Comparison of ENCODE assay signal across 15 mouse cellular contexts in genomic region chr7:76474233-76474632, GRCm38 (mm10).
DNase-seq lines count a peak whose midpoint lies in the region; ATAC-seq and TF ChIP-seq lines count a peak whose summit lies in the region.
"Had no signal": no experiment of that assay in that cellular context is flagged by ENCODE, and none has a peak within 500 bp of the region (broad histone marks: within the 10 kb centered on the region; RNA-seq: fewer than 3 reads in every experiment).

No protein-coding gene starts in this region.

- peak; percentile 52 for ATAC-seq in hindbrain, embryonic 13.5 days (ENCODE audit: low FRiP score)
- ATAC-seq in hindbrain, embryonic 14.5 days (ENCODE audit: low FRiP score) = no peak
- 0 out of 2 replicates have a peak, but pooled peaks have one; percentile 56 for ATAC-seq in neural tube, embryonic 13.5 days (ENCODE audit: low read depth)
- no peak for ATAC-seq in neural tube, embryonic 15.5 days (ENCODE audit: low FRiP score)
- ATAC-seq in hindbrain, postnatal 0 days = peak; percentile 40; the same call in 1 of the 2 replicates
- no peak for ATAC-seq in megakaryocyte, adult 5-6 weeks (ENCODE audit: poor library complexity, severe bottlenecking)
- ATAC-seq in intestine, embryonic 16.5 days = no peak
- ATAC-seq: activated CD4-positive, CD25-positive, alpha-beta regulatory T cell, adult 4 months had no signal

- H3K9me3 ChIP-seq in hindbrain, embryonic 13.5 days = no peaks in the 10 kb centered on the region
- no peaks in the 10 kb centered on the region for H3K9me3 ChIP-seq in hindbrain, embryonic 14.5 days (ENCODE audit: control insufficient read depth, low read length)
- H3K9me3 ChIP-seq in neural tube, embryonic 13.5 days = no peaks in the 10 kb centered on the region
- no peaks in the 10 kb centered on the region for H3K9me3 ChIP-seq in neural tube, embryonic 15.5 days (replicated peaks)
- no peaks in the 10 kb centered on the region for H3K9me3 ChIP-seq in hindbrain, postnatal 0 days (ENCODE audit: low read length)
- no peaks in the 10 kb centered on the region for H3K9me3 ChIP-seq in intestine, embryonic 16.5 days (ENCODE audit: control insufficient read depth, low read length)
- H3K9me3 ChIP-seq: heart, embryonic 12.5 days; limb, embryonic 12.5 days had no signal

- no peak overlapping the region; the same call in 1 of the 2 replicates for H3K27ac ChIP-seq in hindbrain, embryonic 13.5 days
- H3K27ac ChIP-seq in hindbrain, embryonic 14.5 days = no peak overlapping the region
- H3K27ac ChIP-seq in neural tube, embryonic 13.5 days (replicated peaks) = no peak overlapping the region
- H3K27ac ChIP-seq in neural tube, embryonic 15.5 days (replicated peaks) = no peak overlapping the region
- H3K27ac ChIP-seq in hindbrain, postnatal 0 days = no peak overlapping the region
- H3K27ac ChIP-seq in intestine, embryonic 16.5 days (ENCODE audit: low read length) = no peak overlapping the region
- H3K27ac ChIP-seq: limb, embryonic 12.5 days had no signal

- no peak overlapping the region for H3K4me2 ChIP-seq in hindbrain, embryonic 13.5 days
- no peak overlapping the region for H3K4me2 ChIP-seq in hindbrain, embryonic 14.5 days (replicated peaks)
- no peak overlapping the region for H3K4me2 ChIP-seq in neural tube, embryonic 13.5 days
- no peak overlapping the region for H3K4me2 ChIP-seq in neural tube, embryonic 15.5 days
- no peak overlapping the region for H3K4me2 ChIP-seq in hindbrain, postnatal 0 days (ENCODE audit: low read depth, low read length)
- H3K4me2 ChIP-seq in intestine, embryonic 16.5 days (ENCODE audit: low read depth, low read length) = no peak overlapping the region
- H3K4me2 ChIP-seq: heart, embryonic 12.5 days; limb, embryonic 12.5 days had no signal

- peaks cover 9% of the 10 kb centered on the region for H3K4me1 ChIP-seq in hindbrain, embryonic 13.5 days (replicated peaks)
- H3K4me1 ChIP-seq in hindbrain, embryonic 14.5 days (replicated peaks; ENCODE audit: control insufficient read depth, insufficient read depth, low read length) = 0 out of 2 replicates have a peak, but pooled peaks cover 4% of the 10 kb centered on the region
- H3K4me1 ChIP-seq in neural tube, embryonic 13.5 days (replicated peaks) = peaks cover 12% of the 10 kb centered on the region
- H3K4me1 ChIP-seq in neural tube, embryonic 15.5 days = 0 out of 2 replicates have a peak, but pooled peaks cover 6% of the 10 kb centered on the region
- no peaks in the 10 kb centered on the region for H3K4me1 ChIP-seq in hindbrain, postnatal 0 days (ENCODE audit: insufficient read depth, low read length)
- no peaks in the 10 kb centered on the region for H3K4me1 ChIP-seq in intestine, embryonic 16.5 days (ENCODE audit: control insufficient read depth, insufficient read depth, low read length)
- H3K4me1 ChIP-seq: heart, embryonic 12.5 days had no signal

- no peak for DNase-seq in hindbrain, embryonic 14.5 days (ENCODE audit: low spot score)
- peak; percentile 12 for DNase-seq in hindbrain, postnatal 0 days (ENCODE audit: low spot score)
- DNase-seq: cerebellum, adult 18-20 months; gastrocnemius, postnatal 25 days; kidney, postnatal 25 days; lung, postnatal 4 days had no signal

- no peak for TF ChIP-seq CTCF in hindbrain, postnatal 0 days (IDR thresholded peaks at IDR 0.05; ENCODE audit: low read depth)

- no peak overlapping the region for H3K4me3 ChIP-seq in hindbrain, embryonic 13.5 days
- no peak overlapping the region for H3K4me3 ChIP-seq in hindbrain, embryonic 14.5 days (replicated peaks; ENCODE audit: low read length)
- no peak overlapping the region for H3K4me3 ChIP-seq in neural tube, embryonic 13.5 days
- no peak overlapping the region for H3K4me3 ChIP-seq in neural tube, embryonic 15.5 days (replicated peaks)
- no peak overlapping the region for H3K4me3 ChIP-seq in hindbrain, postnatal 0 days (ENCODE audit: low read length)
- no peak overlapping the region for H3K4me3 ChIP-seq in intestine, embryonic 16.5 days (ENCODE audit: low read length)
- H3K4me3 ChIP-seq: heart, embryonic 12.5 days; limb, embryonic 12.5 days; myocyte had no signal

- H3K9ac ChIP-seq in hindbrain, embryonic 13.5 days = no peak overlapping the region
- H3K9ac ChIP-seq in hindbrain, embryonic 14.5 days = no peak overlapping the region
- H3K9ac ChIP-seq in neural tube, embryonic 13.5 days = no peak overlapping the region
- no peak overlapping the region for H3K9ac ChIP-seq in neural tube, embryonic 15.5 days (replicated peaks)
- H3K9ac ChIP-seq in hindbrain, postnatal 0 days (replicated peaks; ENCODE audit: low read length) = no peak overlapping the region
- no peak overlapping the region for H3K9ac ChIP-seq in intestine, embryonic 16.5 days (ENCODE audit: low read depth, low read length)
- H3K9ac ChIP-seq: heart, embryonic 12.5 days; limb, embryonic 12.5 days had no signal

- no peaks in the 10 kb centered on the region for H3K27me3 ChIP-seq in hindbrain, embryonic 13.5 days
- H3K27me3 ChIP-seq in hindbrain, embryonic 14.5 days (ENCODE audit: control insufficient read depth, insufficient read depth, low read length) = no peaks in the 10 kb centered on the region
- no peaks in the 10 kb centered on the region for H3K27me3 ChIP-seq in neural tube, embryonic 13.5 days
- H3K27me3 ChIP-seq in neural tube, embryonic 15.5 days (replicated peaks) = no peaks in the 10 kb centered on the region
- H3K27me3 ChIP-seq in hindbrain, postnatal 0 days (ENCODE audit: insufficient read depth, low read length) = no peaks in the 10 kb centered on the region
- H3K27me3 ChIP-seq in intestine, embryonic 16.5 days (replicated peaks; ENCODE audit: control insufficient read depth, insufficient read depth, low read length) = no peaks in the 10 kb centered on the region
- H3K27me3 ChIP-seq: heart, embryonic 12.5 days; limb, embryonic 12.5 days had no signal

- no peaks in the 10 kb centered on the region for H3K36me3 ChIP-seq in hindbrain, embryonic 13.5 days
- no peaks in the 10 kb centered on the region for H3K36me3 ChIP-seq in hindbrain, embryonic 14.5 days (replicated peaks; ENCODE audit: control insufficient read depth, insufficient read depth)
- H3K36me3 ChIP-seq in neural tube, embryonic 13.5 days = no peaks in the 10 kb centered on the region
- H3K36me3 ChIP-seq in neural tube, embryonic 15.5 days = no peaks in the 10 kb centered on the region
- H3K36me3 ChIP-seq in hindbrain, postnatal 0 days (ENCODE audit: insufficient read depth, low read length) = no peaks in the 10 kb centered on the region
- no peaks in the 10 kb centered on the region for H3K36me3 ChIP-seq in intestine, embryonic 16.5 days (ENCODE audit: control insufficient read depth, insufficient read depth, low read length)
- H3K36me3 ChIP-seq: heart, embryonic 12.5 days; limb, embryonic 12.5 days had no signal

- 24% methylated on average over 6 of the region's 6 CpGs for WGBS in hindbrain, embryonic 13.5 days
- WGBS in hindbrain, embryonic 14.5 days = 31% methylated on average over 6 of the region's 6 CpGs
- WGBS in neural tube, embryonic 13.5 days = 18% methylated on average over 6 of the region's 6 CpGs
- WGBS in neural tube, embryonic 15.5 days = 24% methylated on average over 6 of the region's 6 CpGs
- WGBS in hindbrain, postnatal 0 days = 24% methylated on average over 6 of the region's 6 CpGs
- WGBS in intestine, embryonic 16.5 days = 43% methylated on average over 6 of the region's 6 CpGs

Comparison
In these comparisons a context has a peak if more than half of its experiments do, and no peak if none do; other contexts are left out.
1. ATAC-seq: peak in hindbrain, embryonic 13.5 days (single experiment), neural tube, embryonic 13.5 days (single experiment) and hindbrain, postnatal 0 days (single experiment); none in hindbrain, embryonic 14.5 days (single experiment), neural tube, embryonic 15.5 days (single experiment), megakaryocyte, adult 5-6 weeks (single experiment) and intestine, embryonic 16.5 days (single experiment).